Mouse (Mus musculus): Measurements from ENCODE around the gene Fer. TPM values are rescaled to one million over a fixed set of nuclear protein-coding genes. Genes with fewer than 3 reads are reported as not detected.
A peak's percentile ranks its signal among the peaks of the same experiment; 100 is the strongest.

The Fer gene
- polyA plus RNA-seq (2015; fragmentation: Nextera tagmentation; extraction: Ambion mirVana): 28.1 and 29.8 TPM in 2 replicates

DNA sequence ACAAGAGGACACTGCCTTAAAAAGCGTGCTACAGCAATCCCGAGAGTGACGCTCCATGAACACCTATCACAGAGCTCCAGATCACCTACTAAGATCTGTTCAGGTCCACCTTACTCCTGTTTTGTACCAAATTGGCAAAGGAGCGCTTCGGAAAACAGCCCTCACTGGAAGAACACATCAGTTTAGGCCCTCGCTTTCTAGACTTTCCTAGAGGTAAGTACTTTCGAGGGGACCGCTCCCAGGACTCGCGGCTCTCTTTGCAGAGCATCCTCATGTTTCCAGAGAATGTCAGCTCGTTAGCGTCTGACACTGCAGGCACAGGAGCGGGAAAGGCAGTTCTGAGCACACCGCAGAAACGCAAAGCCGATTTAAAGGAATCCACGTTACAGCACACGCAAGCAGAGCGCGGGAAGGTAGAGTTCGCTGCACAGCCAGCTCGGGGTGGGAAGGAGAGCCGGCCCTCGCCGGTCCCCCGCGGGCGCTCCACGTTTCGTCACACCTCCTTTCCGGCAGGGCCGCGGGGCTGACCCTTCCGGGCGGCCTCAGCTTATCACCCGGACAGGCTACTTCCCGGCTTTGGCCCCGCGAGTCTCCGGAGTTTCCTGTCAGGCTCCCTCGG lies at the start of gene Fer:
Gene Fer (plus strand): TSS at position 51 of the 619 bp plus-strand sequence.
- WGBS: under 1% methylated on average over 41 of the region's 41 CpGs

DNA sequence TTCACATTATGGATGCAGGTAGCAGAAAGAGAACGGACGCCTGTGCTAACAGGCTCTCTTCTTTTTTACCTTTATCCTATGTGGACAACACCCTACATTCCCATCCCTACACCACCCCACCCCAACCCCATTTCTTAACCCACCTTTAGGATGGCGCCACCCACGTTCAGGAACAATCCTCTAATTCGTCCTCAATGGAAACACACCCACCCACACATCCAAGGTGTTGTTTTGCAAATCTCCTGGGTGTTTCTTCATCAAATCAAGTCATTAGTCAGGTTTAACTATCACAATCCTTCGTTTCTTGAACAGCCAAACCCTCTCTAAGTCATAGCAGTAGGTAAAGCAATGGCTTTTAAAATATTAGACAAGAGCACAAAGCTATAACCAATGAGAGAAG lies 49.3 kb upstream of the Fer start:
- 79% methylated on average over 6 of the region's 6 CpGs for WGBS
- Histone ChIP-seq H3K4me2 (no peak overlapping the region), H3K27ac (no peak overlapping the region), H3K27me3 (no peaks in the 10 kb centered on the region), H3K36me3 (no peaks in the 10 kb centered on the region), H3K4me1 (no peaks in the 10 kb centered on the region), H3K4me3 (no peak overlapping the region), H3K9me3 (no peaks in the 10 kb centered on the region), H3K9ac (no peak overlapping the region)
- no peak for ATAC-seq (ENCODE audit: borderline replicate concordance, extremely low read depth, low FRiP score, low TSS enrichment)

More for the DNA sequence above, at the start of gene Fer:
- H3K4me2 ChIP-seq: peak within 1 kb of the TSS; percentile 90
- ATAC-seq (ENCODE audit: borderline replicate concordance, extremely low read depth, low FRiP score, low TSS enrichment): peak; percentile 47
- no peaks in the 10 kb centered on the region for H3K27me3 ChIP-seq
- peak within 1 kb of the TSS; percentile 88 for H3K9ac ChIP-seq
- H3K36me3 ChIP-seq: no peaks in the 10 kb centered on the region
- no peaks in the 10 kb centered on the region for H3K9me3 ChIP-seq
- peak within 1 kb of the TSS; percentile 86 for H3K4me3 ChIP-seq
- H3K4me1 ChIP-seq: peaks cover 12% of the 10 kb centered on the region; the same call in 1 of the 2 replicates
- H3K27ac ChIP-seq: peak within 1 kb of the TSS; percentile 80

- WGBS: 61% methylated on average over 10 of the region's 10 CpGs
- H3K27me3 ChIP-seq: no peaks in the 10 kb centered on the region
- no peak overlapping the region for H3K4me3 ChIP-seq
- ATAC-seq (ENCODE audit: borderline replicate concordance, extremely low read depth, low FRiP score, low TSS enrichment): no peak
- H3K36me3 ChIP-seq: no peaks in the 10 kb centered on the region
- no peak overlapping the region for H3K27ac ChIP-seq
- no peak overlapping the region for H3K4me2 ChIP-seq
- H3K9ac ChIP-seq: no peak overlapping the region
- H3K4me1 ChIP-seq: no peaks in the 10 kb centered on the region
- H3K9me3 ChIP-seq: no peaks in the 10 kb centered on the region
Observed at GRCm38 (mm10) chr17:63818444-63819027, 44.3 kb upstream of the Fer start.

DNA sequence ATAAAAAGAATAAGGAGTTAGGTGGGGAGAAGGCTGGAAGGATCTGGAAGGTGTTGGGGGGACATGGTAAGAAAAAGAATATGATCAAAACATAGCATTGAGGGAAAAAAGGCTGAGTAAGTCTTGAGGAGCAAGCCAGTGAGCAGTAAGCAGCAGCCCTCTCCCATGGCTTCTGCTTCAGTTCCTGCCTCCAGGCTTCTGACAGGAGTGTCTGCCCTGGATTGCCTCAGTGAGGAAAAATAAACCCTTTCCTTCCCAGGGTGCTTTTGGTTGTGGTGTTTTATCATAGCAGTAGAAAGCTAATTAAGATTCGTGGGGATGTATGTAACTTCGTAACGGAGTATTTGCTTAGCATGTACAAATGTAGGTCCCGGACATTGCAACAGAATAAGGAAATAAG lies 38.7 kb upstream of the Fer start:
- H3K4me3 ChIP-seq: no peak overlapping the region
- WGBS: 89% methylated on average over 4 of the region's 4 CpGs
- ATAC-seq (ENCODE audit: borderline replicate concordance, extremely low read depth, low FRiP score, low TSS enrichment): no peak
- no peaks in the 10 kb centered on the region for H3K9me3 ChIP-seq
- no peaks in the 10 kb centered on the region for H3K36me3 ChIP-seq
- H3K4me2 ChIP-seq: no peak overlapping the region
- H3K27me3 ChIP-seq: no peaks in the 10 kb centered on the region
- no peaks in the 10 kb centered on the region for H3K4me1 ChIP-seq
- no peak overlapping the region for H3K9ac ChIP-seq
- H3K27ac ChIP-seq: no peak overlapping the region

GRCm38 (mm10) chr17:63826196-63826595 lies 36.7 kb upstream of the Fer start:
- WGBS: 78% methylated on average over 8 of the region's 8 CpGs
- Histone ChIP-seq H3K4me1 (no peaks in the 10 kb centered on the region), H3K27me3 (no peaks in the 10 kb centered on the region), H3K4me3 (no peak overlapping the region), H3K27ac (no peak overlapping the region), H3K4me2 (no peak overlapping the region), H3K9me3 (no peaks in the 10 kb centered on the region), H3K36me3 (no peaks in the 10 kb centered on the region), H3K9ac (no peak overlapping the region)
- ATAC-seq (ENCODE audit: borderline replicate concordance, extremely low read depth, low FRiP score, low TSS enrichment): no peak

GRCm38 (mm10) chr17:63826767-63827166 lies 36.1 kb upstream of the Fer start:
- Histone ChIP-seq H3K9ac (no peak overlapping the region), H3K9me3 (no peaks in the 10 kb centered on the region), H3K27me3 (no peaks in the 10 kb centered on the region), H3K36me3 (no peaks in the 10 kb centered on the region), H3K27ac (no peak overlapping the region), H3K4me1 (no peaks in the 10 kb centered on the region), H3K4me3 (no peak overlapping the region), H3K4me2 (no peak overlapping the region)
- 65% methylated on average over 7 of the region's 7 CpGs for WGBS
- no peak for ATAC-seq (ENCODE audit: borderline replicate concordance, extremely low read depth, low FRiP score, low TSS enrichment)

GRCm38 (mm10) chr17:63828561-63829332 lies 34.1 kb upstream of the Fer start:
- Histone ChIP-seq H3K36me3 (no peaks in the 10 kb centered on the region), H3K27me3 (no peaks in the 10 kb centered on the region), H3K9ac (no peak overlapping the region), H3K4me3 (no peak overlapping the region), H3K9me3 (no peaks in the 10 kb centered on the region), H3K4me1 (no peaks in the 10 kb centered on the region), H3K27ac (no peak overlapping the region), H3K4me2 (no peak overlapping the region)
- no peak for ATAC-seq (ENCODE audit: borderline replicate concordance, extremely low read depth, low FRiP score, low TSS enrichment)
- 44% methylated on average over 5 of the region's 5 CpGs for WGBS

- Histone ChIP-seq H3K4me2 (no peak overlapping the region), H3K27ac (no peak overlapping the region), H3K36me3 (no peaks in the 10 kb centered on the region), H3K27me3 (no peaks in the 10 kb centered on the region), H3K9me3 (no peaks in the 10 kb centered on the region), H3K9ac (no peak overlapping the region), H3K4me3 (no peak overlapping the region), H3K4me1 (no peaks in the 10 kb centered on the region)
- WGBS: 72% methylated on average over 4 of the region's 4 CpGs
- ATAC-seq (ENCODE audit: borderline replicate concordance, extremely low read depth, low FRiP score, low TSS enrichment): no peak
Observed at GRCm38 (mm10) chr17:63831550-63831949, 31.3 kb upstream of the Fer start.

GRCm38 (mm10) chr17:63836223-63836622 lies 26.6 kb upstream of the Fer start:
- Histone ChIP-seq H3K4me2 (no peak overlapping the region), H3K4me1 (no peaks in the 10 kb centered on the region), H3K36me3 (no peaks in the 10 kb centered on the region), H3K9ac (no peak overlapping the region), H3K27me3 (no peaks in the 10 kb centered on the region), H3K9me3 (no peaks in the 10 kb centered on the region), H3K27ac (no peak overlapping the region), H3K4me3 (no peak overlapping the region)
- ATAC-seq (ENCODE audit: borderline replicate concordance, extremely low read depth, low FRiP score, low TSS enrichment): no peak
- 72% methylated on average over 2 of the region's 2 CpGs for WGBS

- Histone ChIP-seq H3K9ac (no peak overlapping the region), H3K4me2 (no peak overlapping the region), H3K27me3 (no peaks in the 10 kb centered on the region), H3K27ac (no peak overlapping the region), H3K9me3 (no peaks in the 10 kb centered on the region), H3K36me3 (no peaks in the 10 kb centered on the region), H3K4me1 (no peaks in the 10 kb centered on the region), H3K4me3 (no peak overlapping the region)
- no peak for ATAC-seq (ENCODE audit: borderline replicate concordance, extremely low read depth, low FRiP score, low TSS enrichment)
- WGBS: 77% methylated on average over 8 of the region's 8 CpGs
Observed at GRCm38 (mm10) chr17:63836641-63837040, 26.2 kb upstream of the Fer start.

- H3K27ac ChIP-seq: no peak overlapping the region
- H3K9me3 ChIP-seq: no peaks in the 10 kb centered on the region
- WGBS: 83% methylated on average over 8 of the region's 8 CpGs
- ATAC-seq (ENCODE audit: borderline replicate concordance, extremely low read depth, low FRiP score, low TSS enrichment): no peak
- H3K4me2 ChIP-seq: no peak overlapping the region
- no peaks in the 10 kb centered on the region for H3K36me3 ChIP-seq
- H3K27me3 ChIP-seq: no peaks in the 10 kb centered on the region
- no peaks in the 10 kb centered on the region for H3K4me1 ChIP-seq
- no peak overlapping the region for H3K9ac ChIP-seq
- H3K4me3 ChIP-seq: no peak overlapping the region
Observed at GRCm38 (mm10) chr17:63838144-63838543, 24.7 kb upstream of the Fer start.

DNA sequence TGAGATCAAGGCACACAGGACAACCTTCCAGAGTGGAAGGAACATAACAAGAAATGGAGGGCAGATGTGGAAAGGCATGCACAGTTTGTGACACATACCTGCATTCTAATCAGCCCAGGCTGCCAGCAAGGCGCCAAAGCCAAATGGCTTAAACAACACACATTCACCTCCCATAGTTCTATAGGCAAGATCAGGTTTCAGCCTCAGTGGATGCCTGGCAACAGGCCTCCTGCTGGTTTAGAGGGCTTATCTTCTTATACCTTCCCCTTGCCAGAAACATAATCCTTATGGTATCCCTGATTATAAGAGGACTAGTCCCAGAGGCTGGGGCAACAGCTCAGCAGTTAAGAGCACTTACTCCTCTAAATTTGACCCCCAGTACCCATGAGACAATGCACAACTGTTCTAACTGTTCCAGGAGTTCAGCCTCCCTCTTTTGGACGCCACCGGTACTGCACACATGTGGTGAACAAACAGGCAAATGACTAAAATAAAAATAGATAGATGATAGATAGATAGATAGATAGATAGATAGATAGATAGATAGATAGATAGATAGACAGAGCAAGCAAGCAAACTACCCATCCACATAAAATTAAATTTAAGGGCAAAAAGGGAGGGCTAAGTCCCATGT lies 23.1 kb upstream of the Fer start:
- Histone ChIP-seq H3K27ac (no peak overlapping the region), H3K36me3 (no peaks in the 10 kb centered on the region), H3K9me3 (no peaks in the 10 kb centered on the region), H3K4me1 (no peaks in the 10 kb centered on the region), H3K9ac (no peak overlapping the region), H3K4me3 (no peak overlapping the region), H3K27me3 (no peaks in the 10 kb centered on the region), H3K4me2 (no peak overlapping the region)
- 84% methylated on average over 3 of the region's 3 CpGs for WGBS
- no peak for ATAC-seq (ENCODE audit: borderline replicate concordance, extremely low read depth, low FRiP score, low TSS enrichment)
